Mouse (Mus musculus) ES-E14 (cell line): ENCODE measurements around the gene Bhmt2. TPM values are rescaled to one million over a fixed set of nuclear protein-coding genes. Genes with fewer than 3 reads are reported as not detected.

Experiments used
- DNase-seq: peaks from one replicate; pipeline ENCODE4 v3.0.0-alpha.2; 2013; ENCODE audit warnings: low read depth, low spot score
- H3K27ac ChIP-seq: 2 replicates; pipeline ENCODE4 v1.5.1; 2012; ENCODE audit warnings: low read depth, mild to moderate bottlenecking, low read length, moderate library complexity, mixed read lengths; ENCODE audit not compliant: poor library complexity, insufficient read depth, severe bottlenecking
- H3K36me3 ChIP-seq: 2 replicates; pipeline ENCODE4 v1.6.1; 2012; ENCODE audit warnings: mild to moderate bottlenecking, low read length, moderate library complexity, mixed read lengths; ENCODE audit not compliant: control insufficient read depth, poor library complexity, insufficient read depth, severe bottlenecking
- H3K4me1 ChIP-seq, 2 experiments: fragments of 150-350 bp in 1 of 2; sonication (generic) in 1 of 2; 2 replicates each; pipeline ENCODE4 v1.6.1; 2012; ENCODE audit warnings: low read length in 2 of 2, mild to moderate bottlenecking in 1 of 2, mixed read lengths in 1 of 2; ENCODE audit not compliant: control insufficient read depth in 2 of 2, insufficient read depth in 2 of 2, poor library complexity in 1 of 2
- H3K4me3 ChIP-seq, 2 experiments: fragments of 150-350 bp in 1 of 2; sonication (generic) in 1 of 2; 2 replicates each; pipeline ENCODE4 v1.5.1; 2012; ENCODE audit warnings: low read length in 2 of 2, low read depth in 1 of 2, mild to moderate bottlenecking in 1 of 2, mixed read lengths in 1 of 2; ENCODE audit not compliant: insufficient read depth in 1 of 2, poor library complexity in 1 of 2, severe bottlenecking in 1 of 2
- H3K9ac ChIP-seq: 2 replicates; pipeline ENCODE4 v1.6.1; 2012; ENCODE audit warnings: low read depth, mild to moderate bottlenecking, low read length, mixed read lengths; ENCODE audit not compliant: poor library complexity, insufficient read depth, severe bottlenecking
- H3K9me3 ChIP-seq: fragments of 150-350 bp; sonication (generic); 2 replicates; pipeline ENCODE4 v1.6.1; 2012; ENCODE audit warnings: low read depth, mild to moderate bottlenecking, low read length; ENCODE audit not compliant: control insufficient read depth, insufficient read depth
- CHD2 ChIP-seq: IDR thresholded peaks from 2 replicates; pipeline ENCODE4 v1.6.1; 2014; ENCODE audit warnings: mild to moderate bottlenecking, low read depth, low read length, inconsistent platforms
- HCFC1 ChIP-seq: IDR thresholded peaks from 2 replicates; pipeline ENCODE4 v1.6.1; 2012; ENCODE audit warnings: low read length, inconsistent platforms, borderline replicate concordance; ENCODE audit not compliant: insufficient read depth
- MAFK ChIP-seq: IDR thresholded peaks from 2 replicates; pipeline ENCODE4 v1.6.1; 2014; ENCODE audit warnings: mild to moderate bottlenecking, low read depth, low read length, inconsistent platforms; ENCODE audit not compliant: insufficient read depth
- ZC3H11A ChIP-seq: IDR thresholded peaks from 2 replicates; pipeline ENCODE4 v1.6.1; 2012; ENCODE audit warnings: low read depth, mild to moderate bottlenecking, inconsistent platforms, low read length, borderline replicate concordance
- ZNF384 ChIP-seq: IDR thresholded peaks from 2 replicates; pipeline ENCODE4 v1.6.1; 2012; ENCODE audit warnings: low read depth, low read length, inconsistent platforms
- in situ Hi-C, 2 experiments: fragments of 600-800 bp; cut with MboI; formaldehyde crosslinking; loops; one replicate each; pipeline ENCODE4 v1.15.1; 2025; ENCODE audit warnings: low sequenced_read_pairs in 2 of 2, inconsistent platforms in 1 of 2; ENCODE audit not compliant: unreplicated experiment in 2 of 2
- total RNA-seq: library from RNA; depleted of rRNA; stranded (reverse); fragments of 300-350 nt; gene quantifications from 2 replicates; pipeline ENCODE4 v1.2.3, GENCODE M21; 2012; rRNA removed

Bhmt2 gene
- 0.16 and 0.62 TPM in 2 replicates for total RNA-seq

DNA sequence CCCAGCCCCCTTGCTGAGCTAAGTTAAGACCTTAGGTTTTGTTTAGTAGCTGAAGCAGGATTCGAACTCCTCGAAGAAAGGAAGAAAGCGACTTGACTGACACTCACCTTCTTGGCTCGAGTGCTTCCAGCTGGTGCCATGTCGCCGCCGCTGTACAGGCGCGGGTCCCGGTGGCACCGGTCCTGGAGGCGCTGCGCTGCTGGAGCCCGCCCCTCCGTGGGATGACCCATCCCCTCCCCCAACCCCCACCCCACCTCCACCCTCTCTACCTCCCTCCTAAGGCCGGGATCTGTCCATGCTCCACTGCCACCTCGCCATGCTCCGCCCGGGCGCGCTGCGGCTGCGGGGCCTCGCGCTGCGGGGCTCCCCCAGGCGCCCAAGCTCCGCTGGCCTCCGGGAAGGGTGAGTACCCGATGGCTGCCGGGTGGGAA, at the start of gene Bhmt2, which contains the start of gene Dmgdh:
Gene Bhmt2 (minus strand): TSS at position 172 of the 431 bp plus-strand sequence.
Gene Dmgdh (plus strand): TSS at position 303 of the 431 bp plus-strand sequence.
- Histone ChIP-seq H3K9ac (0 out of 2 replicates have a peak within 1 kb of the TSS, but pooled peaks have one; percentile 50), H3K27ac (no peak within 1 kb of the TSS), H3K4me3 (peak within 1 kb of the TSS; percentile 44 to 57), H3K4me1 (no peaks in the 10 kb centered on the region), H3K36me3 (no peaks in the 10 kb centered on the region), H3K9me3 (no peaks in the 10 kb centered on the region)
- in situ Hi-C loops, result no loop called here
- TF ChIP-seq ZNF384 (no peak), CHD2 (no peak), HCFC1 (no peak), MAFK (no peak)
- no peak for DNase-seq

- H3K36me3 ChIP-seq, result no peaks in the 10 kb centered on the region
- no peak overlapping the region for H3K4me3 ChIP-seq
- H3K4me1 ChIP-seq, result peaks cover 0 to 2% of the 10 kb centered on the region in 2 experiments; a peak in 1 of 4 replicates
- no peak for DNase-seq
- in situ Hi-C loops, result no loop called here
- H3K9ac ChIP-seq, result no peak overlapping the region
- TF ChIP-seq MAFK, result no peak
- TF ChIP-seq CHD2, result no peak
- no peak for TF ChIP-seq HCFC1
- no peak for TF ChIP-seq ZNF384
- TF ChIP-seq ZC3H11A, result no peak
- H3K9me3 ChIP-seq, result no peaks in the 10 kb centered on the region
- no peak overlapping the region for H3K27ac ChIP-seq
Measured at GRCm38 (mm10) chr13:93723455-93723854, 49.4 kb upstream of the Bhmt2 start.

GRCm38 (mm10) chr13:93721916-93722315, 47.8 kb upstream of the Bhmt2 start:
- H3K9ac ChIP-seq, result no peak overlapping the region
- no peaks in the 10 kb centered on the region for H3K9me3 ChIP-seq
- in situ Hi-C loops, result no loop called here
- DNase-seq, result no peak
- TF ChIP-seq ZC3H11A (no peak), HCFC1 (no peak), MAFK (no peak), ZNF384 (no peak), CHD2 (no peak)
- no peak overlapping the region for H3K4me3 ChIP-seq
- H3K4me1 ChIP-seq, result no peaks in the 10 kb centered on the region
- H3K27ac ChIP-seq, result no peak overlapping the region
- no peaks in the 10 kb centered on the region for H3K36me3 ChIP-seq

- no peak overlapping the region for H3K4me3 ChIP-seq
- H3K36me3 ChIP-seq, result no peaks in the 10 kb centered on the region
- TF ChIP-seq HCFC1 (no peak), ZNF384 (peak; percentile 87), ZC3H11A (peak; percentile 69; the same call in 1 of the 2 replicates)
- in situ Hi-C loops, result no loop called here
- no peak overlapping the region for H3K9ac ChIP-seq
- DNase-seq, result peak; percentile 54
- H3K9me3 ChIP-seq, result no peaks in the 10 kb centered on the region
- H3K27ac ChIP-seq, result no peak overlapping the region
- no peaks in the 10 kb centered on the region for H3K4me1 ChIP-seq
Measured at GRCm38 (mm10) chr13:93718948-93719347, 44.8 kb upstream of the Bhmt2 start.

DNA sequence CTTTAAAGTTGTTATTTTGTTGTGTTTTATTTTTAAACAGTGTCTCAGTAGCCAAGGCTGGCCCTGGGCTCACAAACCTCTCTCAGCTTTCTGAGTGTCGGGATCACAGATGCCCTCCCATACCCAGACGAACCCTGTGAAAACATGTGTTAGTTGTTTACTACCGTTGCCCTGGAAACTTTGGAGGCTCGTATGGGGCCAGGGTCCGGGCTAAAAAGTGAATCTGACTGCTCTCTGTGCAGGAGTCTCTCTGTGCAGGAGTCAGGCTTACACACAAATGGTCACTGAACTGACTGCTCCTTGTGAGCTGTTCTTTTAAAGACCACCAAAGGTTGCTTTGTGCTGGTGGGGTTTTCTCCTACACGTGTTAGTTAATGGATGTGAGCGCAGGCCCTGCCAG, 43.0 kb upstream of the Bhmt2 start:
- in situ Hi-C loops, result no loop called here
- no peak overlapping the region for H3K27ac ChIP-seq
- no peak overlapping the region for H3K4me3 ChIP-seq
- no peaks in the 10 kb centered on the region for H3K36me3 ChIP-seq
- no peaks in the 10 kb centered on the region for H3K4me1 ChIP-seq
- no peak overlapping the region for H3K9ac ChIP-seq
- DNase-seq, result no peak
- no peaks in the 10 kb centered on the region for H3K9me3 ChIP-seq
- no peak for TF ChIP-seq ZC3H11A
- TF ChIP-seq MAFK, result no peak
- TF ChIP-seq CHD2, result no peak
- TF ChIP-seq HCFC1, result no peak
